Mouse (Mus musculus): ENCODE measurements around the gene Steap4. TPM values are rescaled to one million over a fixed set of nuclear protein-coding genes. Genes with fewer than 3 reads are reported as not detected.
"Not testable (repeated sequence)": the region's sequence is repeated elsewhere in the genome, so short reads cannot be mapped to it uniquely, and the experiment has no call there.

Steap4 gene
- polyA plus RNA-seq (2016; fragmentation: Nextera tagmentation; extraction: Ambion mirVana) = 0.04 and 0.49 TPM in 2 replicates

DNA sequence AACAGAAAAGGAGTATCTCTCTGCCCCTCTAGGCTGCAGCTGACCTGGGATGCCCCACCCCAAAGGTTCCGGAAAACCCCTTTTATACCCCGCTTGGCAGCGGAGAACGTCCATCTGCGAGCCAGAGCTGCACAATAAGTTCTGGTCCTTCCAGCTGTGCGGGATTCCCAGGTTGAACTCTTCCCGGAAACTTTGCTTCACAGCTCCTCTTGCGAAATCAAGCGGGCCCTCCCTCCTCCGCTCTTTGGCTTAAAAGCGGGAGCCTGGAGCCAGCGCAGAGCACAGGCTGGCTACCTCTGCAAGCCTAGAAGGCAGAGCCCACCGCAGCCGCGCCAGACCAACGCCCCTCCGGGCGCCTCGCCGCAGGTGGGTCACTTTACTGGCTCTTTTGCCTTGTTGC lies at the start of gene Steap4:
Steap4 (plus strand) TSS at position 282 of the 400 bp plus-strand sequence.
- no peaks in the 10 kb centered on the region for H3K27me3 ChIP-seq (ENCODE audit: insufficient read depth, poor library complexity, severe bottlenecking)
- no peaks in the 10 kb centered on the region for H3K9me3 ChIP-seq
- H3K36me3 ChIP-seq = no peaks in the 10 kb centered on the region
- WGBS = 9% methylated on average over 20 of the region's 20 CpGs
- H3K4me1 ChIP-seq = peaks cover 6% of the 10 kb centered on the region; the same call in 1 of the 2 replicates
- peak within 1 kb of the TSS; percentile 47; the same call in 1 of the 2 replicates for H3K27ac ChIP-seq
- H3K4me3 ChIP-seq = peak within 1 kb of the TSS; percentile 56
- no peak for DNase-seq (ENCODE audit: low spot score)

DNA sequence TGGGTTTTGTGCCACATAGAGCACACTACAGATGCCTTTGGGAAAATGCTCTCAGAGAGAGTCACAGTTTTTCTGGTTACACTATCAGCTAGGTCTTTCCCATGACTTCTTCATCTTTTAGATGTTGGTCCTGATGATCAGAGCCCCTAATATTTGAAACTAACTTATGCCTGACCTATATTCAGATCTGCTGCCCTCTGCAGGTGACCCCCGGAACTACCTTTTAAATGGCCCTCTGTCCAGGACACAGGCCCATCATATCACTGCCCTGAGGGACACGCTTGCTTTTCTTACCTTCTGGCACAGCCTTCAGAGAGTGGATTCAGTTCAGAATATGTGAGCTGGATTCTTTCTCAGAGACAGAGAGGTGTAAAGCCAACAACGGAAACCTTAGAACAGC lies 48.3 kb upstream of the Steap4 start:
- WGBS = 61% methylated on average over 3 of the region's 3 CpGs
- H3K4me1 ChIP-seq = no peaks in the 10 kb centered on the region
- no peaks in the 10 kb centered on the region for H3K27me3 ChIP-seq (ENCODE audit: insufficient read depth, poor library complexity, severe bottlenecking)
- H3K36me3 ChIP-seq = no peaks in the 10 kb centered on the region
- no peak overlapping the region for H3K4me3 ChIP-seq
- DNase-seq (ENCODE audit: low spot score) = no peak
- H3K27ac ChIP-seq = no peak overlapping the region
- H3K9me3 ChIP-seq = no peaks in the 10 kb centered on the region

DNA sequence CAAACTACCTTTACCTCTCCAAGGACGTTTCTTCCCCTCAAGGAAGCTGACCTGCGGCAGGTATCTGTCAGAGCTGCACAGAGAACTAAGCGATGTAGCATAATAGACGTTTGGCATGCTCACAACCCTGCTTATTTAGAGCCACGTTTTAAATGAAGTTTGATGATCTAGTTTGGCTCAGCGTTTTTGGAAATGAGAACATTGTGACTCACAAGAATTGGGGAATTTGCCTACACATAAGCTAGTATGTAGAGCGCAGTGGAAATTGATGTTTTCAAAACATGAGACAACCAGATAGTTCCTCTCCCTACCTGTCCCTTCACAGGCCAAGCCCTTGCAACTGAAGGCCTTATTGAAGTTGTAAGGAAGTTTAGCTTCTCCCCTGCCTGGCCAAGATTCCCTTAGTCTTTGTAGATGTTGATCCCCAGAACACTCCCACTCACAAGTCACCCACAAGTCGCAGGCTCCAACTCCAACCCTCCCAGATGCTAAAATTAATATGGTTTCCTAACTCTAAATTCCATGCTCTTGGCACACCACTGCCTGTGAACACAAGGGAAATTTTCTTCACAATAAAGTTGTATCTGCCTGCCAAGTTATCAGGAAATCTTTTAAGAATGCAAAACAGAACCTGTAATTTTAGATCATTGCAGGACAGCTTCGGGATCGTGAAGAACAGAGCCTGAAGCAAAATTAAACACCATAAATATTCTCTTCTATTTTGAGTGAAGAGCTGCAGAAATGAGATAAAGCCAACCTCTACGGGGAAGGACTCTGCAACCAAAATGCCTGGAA lies 42.6 kb upstream of the Steap4 start:
- H3K27ac ChIP-seq = no peak overlapping the region
- 79% methylated on average over 11 of the region's 11 CpGs for WGBS
- H3K4me3 ChIP-seq = no peak overlapping the region
- no peaks in the 10 kb centered on the region for H3K9me3 ChIP-seq
- H3K27me3 ChIP-seq (ENCODE audit: insufficient read depth, poor library complexity, severe bottlenecking) = no peaks in the 10 kb centered on the region
- H3K36me3 ChIP-seq = no peaks in the 10 kb centered on the region
- no peak for DNase-seq (ENCODE audit: low spot score)
- no peaks in the 10 kb centered on the region for H3K4me1 ChIP-seq

DNA sequence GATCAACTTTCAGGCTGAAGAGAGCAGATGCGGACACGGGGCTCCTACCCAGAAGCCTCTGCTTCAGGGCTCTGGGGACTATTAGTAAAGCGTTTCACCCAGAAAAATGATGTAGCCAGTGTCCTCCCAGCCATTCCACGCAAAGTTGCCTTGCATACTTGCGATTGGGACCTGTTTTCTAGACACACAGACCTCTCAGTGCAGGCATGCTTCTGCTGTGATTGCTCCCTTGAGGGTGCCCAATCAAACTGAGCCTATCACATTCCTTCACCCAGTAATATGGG lies 42.0 kb upstream of the Steap4 start:
- DNase-seq (ENCODE audit: low spot score) = no peak
- WGBS = 80% methylated on average over 5 of the region's 5 CpGs
- H3K27ac ChIP-seq = no peak overlapping the region
- no peaks in the 10 kb centered on the region for H3K27me3 ChIP-seq (ENCODE audit: insufficient read depth, poor library complexity, severe bottlenecking)
- H3K9me3 ChIP-seq = no peaks in the 10 kb centered on the region
- H3K36me3 ChIP-seq = no peaks in the 10 kb centered on the region
- H3K4me1 ChIP-seq = no peaks in the 10 kb centered on the region
- H3K4me3 ChIP-seq = no peak overlapping the region

GRCm38 (mm10) chr5:7919681-7920080 lies 40.6 kb upstream of the Steap4 start:
- Histone ChIP-seq H3K9me3 (no peaks in the 10 kb centered on the region), H3K4me3 (no peak overlapping the region), H3K27me3 (ENCODE audit: insufficient read depth, poor library complexity, severe bottlenecking) (no peaks in the 10 kb centered on the region), H3K27ac (no peak overlapping the region), H3K36me3 (no peaks in the 10 kb centered on the region), H3K4me1 (no peaks in the 10 kb centered on the region)
- 81% methylated on average over 2 of the region's 2 CpGs for WGBS
- no peak for DNase-seq (ENCODE audit: low spot score)

DNA sequence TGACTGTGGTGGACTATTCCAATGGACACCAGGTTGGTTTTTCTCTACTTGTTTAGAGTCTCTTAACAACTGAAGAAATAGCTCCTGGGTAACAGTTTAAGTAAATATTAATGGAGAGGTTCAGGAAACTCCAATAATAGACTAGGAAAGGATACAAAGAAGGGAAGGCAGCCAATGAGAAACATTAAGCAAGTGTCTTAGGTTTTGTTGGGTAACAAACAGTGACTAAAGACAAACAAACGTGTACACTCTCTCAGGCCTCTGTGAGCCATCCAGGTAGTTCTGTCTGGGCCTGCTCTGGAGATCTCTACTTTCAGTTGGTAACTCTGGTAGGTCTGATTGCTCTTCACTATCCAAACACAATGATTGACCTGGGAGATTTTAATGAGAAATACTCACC lies 37.5 kb upstream of the Steap4 start:
- no peak for DNase-seq (ENCODE audit: low spot score)
- 76% methylated on average over 1 of the region's 1 CpGs for WGBS
- Histone ChIP-seq H3K36me3 (no peaks in the 10 kb centered on the region), H3K9me3 (no peaks in the 10 kb centered on the region), H3K27ac (no peak overlapping the region), H3K4me3 (no peak overlapping the region), H3K4me1 (no peaks in the 10 kb centered on the region), H3K27me3 (ENCODE audit: insufficient read depth, poor library complexity, severe bottlenecking) (no peaks in the 10 kb centered on the region)

GRCm38 (mm10) chr5:7923666-7924065 lies 36.6 kb upstream of the Steap4 start:
- no peaks in the 10 kb centered on the region for H3K27me3 ChIP-seq (ENCODE audit: insufficient read depth, poor library complexity, severe bottlenecking)
- no peak overlapping the region for H3K4me3 ChIP-seq
- no peaks in the 10 kb centered on the region for H3K36me3 ChIP-seq
- H3K4me1 ChIP-seq = no peaks in the 10 kb centered on the region
- no peaks in the 10 kb centered on the region for H3K9me3 ChIP-seq
- WGBS = 86% methylated on average over 3 of the region's 3 CpGs
- no peak overlapping the region for H3K27ac ChIP-seq
- DNase-seq (ENCODE audit: low spot score) = no peak

DNA sequence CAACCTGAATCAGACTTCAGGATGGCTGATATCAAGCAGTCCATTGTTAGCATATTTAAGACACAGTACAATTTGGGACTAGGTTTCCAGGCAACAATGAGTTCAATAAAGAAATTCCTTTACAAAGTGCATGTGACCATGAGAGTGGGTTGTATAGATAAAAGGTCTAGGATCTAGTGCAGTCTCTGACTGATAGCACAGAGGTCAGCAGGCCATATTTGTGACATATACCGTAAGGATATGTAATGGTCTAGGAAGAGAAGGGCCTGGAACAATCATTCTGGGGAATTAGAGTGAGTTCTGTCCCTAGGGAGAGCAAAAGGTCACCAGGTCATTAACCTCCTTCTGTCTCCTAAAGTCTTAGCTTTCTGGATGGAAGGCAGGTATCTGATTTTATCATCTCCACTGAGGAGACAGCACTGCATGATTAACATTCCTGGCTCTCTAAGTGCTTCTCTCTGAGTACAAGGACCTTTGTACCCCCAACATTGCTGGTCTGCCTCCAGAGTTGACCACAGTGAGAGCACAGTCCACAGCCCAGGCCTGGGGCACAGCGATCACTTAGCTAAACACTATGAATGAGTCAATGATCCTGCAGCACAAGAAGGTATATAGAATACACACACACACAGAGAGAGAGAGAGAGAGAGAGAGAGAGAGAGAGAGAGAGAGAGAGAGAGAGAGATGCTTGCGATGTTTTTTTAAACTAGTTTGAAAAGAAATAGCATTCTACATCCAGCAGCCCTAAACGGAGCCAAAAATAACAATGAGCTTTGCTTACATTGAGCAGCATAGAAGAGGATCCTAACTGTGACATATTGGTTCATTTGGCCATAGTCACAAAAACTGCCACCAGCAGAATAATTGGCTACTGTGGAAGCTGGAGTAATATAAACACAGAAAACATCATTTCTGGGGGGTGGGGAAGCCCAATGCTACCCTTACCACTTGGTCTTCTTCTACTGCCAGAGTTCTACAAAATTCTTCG lies 27.7 kb upstream of the Steap4 start:
- Histone ChIP-seq H3K4me1 (peaks cover 4% of the 10 kb centered on the region; the same call in 1 of the 2 replicates), H3K36me3 (no peaks in the 10 kb centered on the region), H3K27ac (no peak overlapping the region), H3K27me3 (ENCODE audit: insufficient read depth, poor library complexity, severe bottlenecking) (no peaks in the 10 kb centered on the region), H3K9me3 (no peaks in the 10 kb centered on the region), H3K4me3 (no peak overlapping the region)
- no peak for DNase-seq (ENCODE audit: low spot score)
- 72% methylated on average over 5 of the region's 5 CpGs for WGBS

GRCm38 (mm10) chr5:7933495-7933894 lies 26.8 kb upstream of the Steap4 start:
- H3K4me1 ChIP-seq; H3K36me3 ChIP-seq; DNase-seq (ENCODE audit: low spot score); H3K27me3 ChIP-seq (ENCODE audit: insufficient read depth, poor library complexity, severe bottlenecking); H3K9me3 ChIP-seq; H3K4me3 ChIP-seq; H3K27ac ChIP-seq: not testable (repeated sequence)
- WGBS = 70% methylated on average over 11 of the region's 11 CpGs

GRCm38 (mm10) chr5:7933933-7934675 lies 26.2 kb upstream of the Steap4 start:
- H3K4me3 ChIP-seq = no peak overlapping the region
- no peak overlapping the region for H3K27ac ChIP-seq
- 79% methylated on average over 2 of the region's 2 CpGs for WGBS
- no peak for DNase-seq (ENCODE audit: low spot score)
- no peaks in the 10 kb centered on the region for H3K36me3 ChIP-seq
- no peaks in the 10 kb centered on the region for H3K27me3 ChIP-seq (ENCODE audit: insufficient read depth, poor library complexity, severe bottlenecking)
- no peaks in the 10 kb centered on the region for H3K9me3 ChIP-seq
- peaks cover 4% of the 10 kb centered on the region; the same call in 1 of the 2 replicates for H3K4me1 ChIP-seq

DNA sequence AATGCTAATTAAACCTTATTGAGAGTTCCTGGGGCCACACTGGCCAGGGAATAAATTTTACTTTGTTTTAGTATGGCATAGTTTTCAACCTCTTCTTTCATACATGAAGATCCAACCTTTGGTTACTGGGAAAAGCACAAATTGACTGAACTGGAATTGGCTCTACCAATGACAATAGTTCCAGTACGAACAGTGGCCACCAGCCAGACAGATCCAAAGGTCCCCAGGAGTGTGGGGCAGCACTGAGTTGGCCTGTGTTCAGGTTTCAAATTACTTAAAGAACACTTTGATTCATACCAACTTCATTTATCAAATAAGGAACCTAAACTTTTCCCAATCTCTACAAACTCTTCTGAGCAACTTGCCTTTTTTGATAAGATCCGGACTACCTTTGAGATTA lies 5.4 kb upstream of the Steap4 start:
- no peaks in the 10 kb centered on the region for H3K36me3 ChIP-seq
- H3K27ac ChIP-seq = no peak overlapping the region
- 78% methylated on average over 2 of the region's 2 CpGs for WGBS

GRCm38 (mm10) chr5:7955371-7955966 lies 4.8 kb upstream of the Steap4 start:
- no peak for DNase-seq (ENCODE audit: low spot score)
- no peaks in the 10 kb centered on the region for H3K9me3 ChIP-seq
- no peak overlapping the region for H3K4me3 ChIP-seq
- H3K4me1 ChIP-seq = peaks cover 6% of the 10 kb centered on the region; the same call in 1 of the 2 replicates
- H3K36me3 ChIP-seq = no peaks in the 10 kb centered on the region
- H3K27ac ChIP-seq = no peak overlapping the region
- no peaks in the 10 kb centered on the region for H3K27me3 ChIP-seq (ENCODE audit: insufficient read depth, poor library complexity, severe bottlenecking)
- 68% methylated on average over 5 of the region's 5 CpGs for WGBS

More for the DNA sequence above, 5.4 kb upstream of the Steap4 start:
- H3K27me3 ChIP-seq (ENCODE audit: insufficient read depth, poor library complexity, severe bottlenecking) = no peaks in the 10 kb centered on the region
- H3K4me3 ChIP-seq = no peak overlapping the region
- H3K4me1 ChIP-seq = no peaks in the 10 kb centered on the region
- no peaks in the 10 kb centered on the region for H3K9me3 ChIP-seq
- DNase-seq (ENCODE audit: low spot score) = no peak

Measured in heart, embryonic 10.5 days (tissue).